Mouse (Mus musculus): ENCODE measurements around the gene Mkks. TPM values are rescaled to one million over a fixed set of nuclear protein-coding genes. Genes with fewer than 3 reads are reported as not detected.
"Not testable (repeated sequence)": the region's sequence is repeated elsewhere in the genome, so short reads cannot be mapped to it uniquely, and the experiment has no call there.

The Mkks gene
- polyA plus RNA-seq, 1 experiment from 2014 or later: 17.6 TPM

DNA sequence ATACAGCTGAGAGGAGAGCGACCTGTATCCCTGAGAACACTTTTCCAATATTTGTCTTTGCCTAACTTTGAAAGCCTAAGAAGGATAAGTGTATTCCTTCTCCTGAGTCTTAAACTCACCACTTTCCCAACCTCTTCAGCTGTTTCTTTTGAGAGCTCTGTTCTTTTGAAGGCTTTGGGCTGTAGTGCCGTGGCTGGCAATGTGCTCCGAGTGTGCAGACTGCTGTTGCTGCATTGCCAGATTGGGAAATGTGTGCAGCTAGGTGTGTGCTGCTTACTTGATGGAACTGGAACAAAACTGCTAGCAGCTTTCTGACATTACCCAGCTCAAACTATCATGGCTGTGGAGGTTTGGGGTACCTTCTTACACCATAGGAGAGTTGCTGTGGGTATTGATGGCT lies 21.8 kb upstream of the Mkks start:
- H3K27ac ChIP-seq (ENCODE audit: low read depth, low read length): no peak overlapping the region
- ATAC-seq (replicated peaks; ENCODE audit: insufficient number of reproducible peaks, low FRiP score, low TSS enrichment): no peak
- H3K9ac ChIP-seq (ENCODE audit: low read depth, low read length): no peak overlapping the region
- H3K4me1 ChIP-seq (ENCODE audit: control insufficient read depth, insufficient read depth, low read length): peaks cover 5% of the 10 kb centered on the region; the same call in 1 of the 2 replicates
- no peaks in the 10 kb centered on the region for H3K27me3 ChIP-seq (ENCODE audit: control insufficient read depth, insufficient read depth, low read length)
- WGBS (ENCODE audit: insufficient replicate concordance): 79% methylated on average over 3 of the region's 3 CpGs
- no peak overlapping the region for H3K4me3 ChIP-seq (ENCODE audit: low read depth, low read length)
- H3K9me3 ChIP-seq (replicated peaks; ENCODE audit: control insufficient read depth, low read length): no peaks in the 10 kb centered on the region
- H3K4me2 ChIP-seq: no peak overlapping the region
- no peaks in the 10 kb centered on the region for H3K36me3 ChIP-seq (ENCODE audit: control insufficient read depth, insufficient read depth, low read length)

DNA sequence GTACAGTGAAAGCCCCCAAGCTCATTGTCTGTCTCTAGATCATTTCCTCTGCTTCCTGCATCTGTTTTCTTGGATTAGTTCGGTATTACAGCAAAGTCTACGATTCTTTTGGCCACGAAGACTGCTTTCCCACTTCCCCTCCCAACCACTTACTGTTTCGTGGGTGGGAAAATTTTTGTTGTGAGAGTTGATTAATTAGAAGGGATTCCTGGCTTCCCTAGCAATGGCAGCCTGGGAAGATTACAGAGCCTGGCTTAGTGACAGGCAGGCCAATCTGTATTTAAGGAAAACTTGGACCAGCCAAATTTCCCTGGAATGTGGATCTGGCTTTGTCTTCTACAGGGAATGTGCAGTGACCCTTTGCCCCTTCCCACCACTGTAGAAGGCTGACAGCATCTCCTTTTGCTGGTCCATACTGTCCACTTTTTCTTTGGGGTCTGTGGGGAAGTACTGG lies 20.8 kb upstream of the Mkks start:
- no peaks in the 10 kb centered on the region for H3K36me3 ChIP-seq (ENCODE audit: control insufficient read depth, insufficient read depth, low read length)
- H3K4me1 ChIP-seq (ENCODE audit: control insufficient read depth, insufficient read depth, low read length): peaks cover 5% of the 10 kb centered on the region; the same call in 1 of the 2 replicates
- no peak for ATAC-seq (replicated peaks; ENCODE audit: insufficient number of reproducible peaks, low FRiP score, low TSS enrichment)
- no peaks in the 10 kb centered on the region for H3K9me3 ChIP-seq (replicated peaks; ENCODE audit: control insufficient read depth, low read length)
- H3K4me3 ChIP-seq (ENCODE audit: low read depth, low read length): no peak overlapping the region
- H3K27me3 ChIP-seq (ENCODE audit: control insufficient read depth, insufficient read depth, low read length): no peaks in the 10 kb centered on the region
- H3K27ac ChIP-seq (ENCODE audit: low read depth, low read length): no peak overlapping the region
- no peak overlapping the region for H3K9ac ChIP-seq (ENCODE audit: low read depth, low read length)
- H3K4me2 ChIP-seq: no peak overlapping the region
- WGBS (ENCODE audit: insufficient replicate concordance): 34% methylated on average over 4 of the region's 4 CpGs

DNA sequence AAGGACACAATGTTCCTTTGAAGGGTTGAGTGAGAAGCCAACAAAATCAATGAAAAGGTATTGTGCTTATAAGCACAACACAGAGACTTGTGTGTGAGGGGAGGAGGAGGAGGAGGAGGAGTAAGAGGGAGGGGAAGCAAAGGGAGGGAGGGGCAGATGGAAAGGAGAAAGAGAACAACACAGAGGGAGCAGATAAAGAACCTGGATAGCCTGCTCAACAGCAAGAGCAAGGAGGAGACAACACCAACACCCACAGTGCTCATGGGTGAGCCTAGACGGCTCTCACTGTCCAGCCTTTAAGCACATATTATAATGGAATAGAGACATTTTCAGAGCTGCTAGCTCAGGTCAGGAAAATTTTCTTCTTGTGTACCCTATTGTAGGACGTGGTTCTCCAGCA lies 18.1 kb upstream of the Mkks start:
- Histone ChIP-seq H3K4me1 (ENCODE audit: control insufficient read depth, insufficient read depth, low read length) (peaks cover 5% of the 10 kb centered on the region; the same call in 1 of the 2 replicates), H3K9me3 (replicated peaks; ENCODE audit: control insufficient read depth, low read length) (no peaks in the 10 kb centered on the region), H3K4me3 (ENCODE audit: low read depth, low read length) (no peak overlapping the region), H3K27me3 (ENCODE audit: control insufficient read depth, insufficient read depth, low read length) (no peaks in the 10 kb centered on the region), H3K27ac (ENCODE audit: low read depth, low read length) (no peak overlapping the region), H3K36me3 (ENCODE audit: control insufficient read depth, insufficient read depth, low read length) (peaks cover 3% of the 10 kb centered on the region; the same call in 1 of the 2 replicates), H3K9ac (ENCODE audit: low read depth, low read length) (no peak overlapping the region), H3K4me2 (no peak overlapping the region)
- no peak for ATAC-seq (replicated peaks; ENCODE audit: insufficient number of reproducible peaks, low FRiP score, low TSS enrichment)
- WGBS (ENCODE audit: insufficient replicate concordance): 62% methylated on average over 2 of the region's 2 CpGs

DNA sequence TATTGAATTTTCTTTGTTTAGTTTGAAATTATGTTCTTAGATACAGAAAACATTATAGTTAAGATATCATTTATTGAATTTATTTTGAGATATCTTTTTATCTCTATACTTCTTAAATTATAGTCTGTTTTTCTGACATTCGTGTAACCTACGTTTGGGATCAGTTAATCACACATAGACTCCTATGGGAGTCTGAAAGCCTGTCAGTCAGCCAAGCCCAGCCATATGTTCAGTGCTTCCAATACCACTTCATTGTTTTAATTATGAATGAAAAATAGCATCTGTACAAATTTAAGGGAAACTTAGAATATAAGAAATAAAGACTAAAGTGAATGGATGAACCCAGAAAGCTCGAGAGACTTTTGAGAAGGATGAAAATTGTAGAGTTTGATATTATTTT lies 17.4 kb upstream of the Mkks start:
- no peak for ATAC-seq (replicated peaks; ENCODE audit: insufficient number of reproducible peaks, low FRiP score, low TSS enrichment)

GRCm38 (mm10) chr2:136896131-136896530 lies 4.9 kb upstream of the Mkks start:
- Histone ChIP-seq H3K4me1 (ENCODE audit: control insufficient read depth, insufficient read depth, low read length) (no peaks in the 10 kb centered on the region; the same call in 1 of the 2 replicates), H3K9ac (ENCODE audit: low read depth, low read length) (no peak overlapping the region), H3K4me2 (no peak overlapping the region), H3K27ac (ENCODE audit: low read depth, low read length) (no peak overlapping the region), H3K4me3 (ENCODE audit: low read depth, low read length) (no peak overlapping the region), H3K9me3 (replicated peaks; ENCODE audit: control insufficient read depth, low read length) (no peaks in the 10 kb centered on the region), H3K36me3 (ENCODE audit: control insufficient read depth, insufficient read depth, low read length) (no peaks in the 10 kb centered on the region), H3K27me3 (ENCODE audit: control insufficient read depth, insufficient read depth, low read length) (no peaks in the 10 kb centered on the region)
- no peak for ATAC-seq (replicated peaks; ENCODE audit: insufficient number of reproducible peaks, low FRiP score, low TSS enrichment)
- 78% methylated on average over 2 of the region's 2 CpGs for WGBS (ENCODE audit: insufficient replicate concordance)

More for the DNA sequence above, 17.4 kb upstream of the Mkks start:
- H3K4me3 ChIP-seq (ENCODE audit: low read depth, low read length): no peak overlapping the region
- H3K4me2 ChIP-seq: no peak overlapping the region
- peaks cover 3% of the 10 kb centered on the region; the same call in 1 of the 2 replicates for H3K36me3 ChIP-seq (ENCODE audit: control insufficient read depth, insufficient read depth, low read length)
- no peaks in the 10 kb centered on the region for H3K9me3 ChIP-seq (replicated peaks; ENCODE audit: control insufficient read depth, low read length)
- no peaks in the 10 kb centered on the region for H3K27me3 ChIP-seq (ENCODE audit: control insufficient read depth, insufficient read depth, low read length)
- H3K9ac ChIP-seq (ENCODE audit: low read depth, low read length): no peak overlapping the region
- peaks cover 5% of the 10 kb centered on the region; the same call in 1 of the 2 replicates for H3K4me1 ChIP-seq (ENCODE audit: control insufficient read depth, insufficient read depth, low read length)
- 79% methylated on average over 3 of the region's 3 CpGs for WGBS (ENCODE audit: insufficient replicate concordance)
- H3K27ac ChIP-seq (ENCODE audit: low read depth, low read length): no peak overlapping the region

DNA sequence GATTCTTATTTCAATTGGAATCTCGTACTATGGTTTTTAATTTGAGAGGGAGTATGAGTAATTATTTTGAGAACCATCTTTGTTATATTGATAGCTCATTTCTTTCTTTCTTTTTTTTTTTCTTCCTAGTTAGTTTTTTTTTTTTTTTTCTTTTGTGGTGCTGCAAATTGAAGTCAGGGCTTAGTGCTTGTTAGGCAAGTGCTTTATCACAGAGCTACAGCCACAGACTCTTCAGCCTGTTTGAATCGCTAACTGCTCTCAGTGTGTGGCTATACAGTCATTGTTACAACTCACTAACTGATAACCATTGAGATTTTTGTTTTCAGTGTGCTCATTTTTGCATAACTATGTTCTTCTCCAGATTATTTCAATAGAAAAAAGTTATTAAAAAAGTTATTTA lies 3.3 kb upstream of the Mkks start:
- H3K9me3 ChIP-seq (replicated peaks; ENCODE audit: control insufficient read depth, low read length): no peaks in the 10 kb centered on the region
- H3K9ac ChIP-seq (ENCODE audit: low read depth, low read length): no peak overlapping the region
- no peak for ATAC-seq (replicated peaks; ENCODE audit: insufficient number of reproducible peaks, low FRiP score, low TSS enrichment)
- WGBS (ENCODE audit: insufficient replicate concordance): 78% methylated on average over 2 of the region's 2 CpGs
- H3K4me1 ChIP-seq (ENCODE audit: control insufficient read depth, insufficient read depth, low read length): no peaks in the 10 kb centered on the region; the same call in 1 of the 2 replicates
- H3K4me2 ChIP-seq: no peak overlapping the region
- H3K27me3 ChIP-seq (ENCODE audit: control insufficient read depth, insufficient read depth, low read length): no peaks in the 10 kb centered on the region
- no peaks in the 10 kb centered on the region for H3K36me3 ChIP-seq (ENCODE audit: control insufficient read depth, insufficient read depth, low read length)
- no peak overlapping the region for H3K4me3 ChIP-seq (ENCODE audit: low read depth, low read length)
- no peak overlapping the region for H3K27ac ChIP-seq (ENCODE audit: low read depth, low read length)

DNA sequence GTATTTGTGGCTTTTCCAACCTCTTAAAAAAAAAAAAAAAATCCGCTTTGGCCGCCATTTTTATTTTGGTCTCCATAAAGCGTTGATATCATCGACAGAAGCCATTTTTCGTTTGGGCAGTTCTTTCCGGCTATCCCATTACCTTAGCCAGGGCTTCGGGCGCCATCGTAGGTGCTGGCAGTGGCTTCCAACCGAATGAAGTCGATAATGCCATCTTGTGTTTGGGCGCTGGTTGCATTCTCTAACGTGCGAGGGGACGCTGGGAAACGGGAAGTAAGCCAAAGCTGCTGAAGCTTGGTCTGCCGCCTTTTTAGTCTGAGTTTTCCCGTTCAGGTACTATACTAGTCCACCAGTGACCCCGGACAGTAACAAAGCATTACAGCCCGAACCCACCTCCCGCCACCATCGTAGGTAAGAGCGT lies 772 bp upstream of the Mkks start:
- Histone ChIP-seq H3K4me2 (peak overlapping the region; percentile 64), H3K4me1 (ENCODE audit: control insufficient read depth, insufficient read depth, low read length) (no peaks in the 10 kb centered on the region; the same call in 1 of the 2 replicates), H3K4me3 (ENCODE audit: low read depth, low read length) (peak overlapping the region; percentile 82), H3K27ac (ENCODE audit: low read depth, low read length) (peak overlapping the region; percentile 62), H3K9ac (ENCODE audit: low read depth, low read length) (peak overlapping the region; percentile 65), H3K36me3 (ENCODE audit: control insufficient read depth, insufficient read depth, low read length) (no peaks in the 10 kb centered on the region), H3K9me3 (replicated peaks; ENCODE audit: control insufficient read depth, low read length) (no peaks in the 10 kb centered on the region), H3K27me3 (ENCODE audit: control insufficient read depth, insufficient read depth, low read length) (no peaks in the 10 kb centered on the region)
- under 1% methylated on average over 23 of the region's 23 CpGs for WGBS (ENCODE audit: insufficient replicate concordance)
- peak; percentile 81 for ATAC-seq (replicated peaks; ENCODE audit: insufficient number of reproducible peaks, low FRiP score, low TSS enrichment)

DNA sequence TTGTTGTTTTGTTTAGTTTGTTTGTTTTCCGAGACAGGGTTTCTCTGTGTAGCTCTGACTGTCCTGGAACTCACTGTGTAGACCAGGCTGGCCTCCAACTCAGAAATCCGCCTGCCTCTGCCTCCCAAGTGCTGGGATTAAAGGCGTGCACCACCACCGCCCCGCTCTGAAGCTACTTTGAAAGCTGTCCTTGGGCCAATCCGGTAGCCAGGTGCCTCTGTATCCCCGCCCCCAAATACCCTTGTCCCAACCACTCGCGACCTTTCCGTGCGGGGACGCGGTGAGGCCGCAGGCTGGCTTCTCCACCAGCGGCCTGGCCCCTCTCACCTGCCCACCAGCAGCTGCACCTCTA lies 497 bp downstream of the Mkks start:
- H3K27ac ChIP-seq (ENCODE audit: low read depth, low read length): peak overlapping the region; percentile 92
- H3K36me3 ChIP-seq (ENCODE audit: control insufficient read depth, insufficient read depth, low read length); H3K27me3 ChIP-seq (ENCODE audit: control insufficient read depth, insufficient read depth, low read length); H3K4me1 ChIP-seq (ENCODE audit: control insufficient read depth, insufficient read depth, low read length); H3K9me3 ChIP-seq (replicated peaks; ENCODE audit: control insufficient read depth, low read length): not testable (repeated sequence)
- H3K4me3 ChIP-seq (ENCODE audit: low read depth, low read length): peak overlapping the region; percentile 82
- peak; percentile 77 for ATAC-seq (replicated peaks; ENCODE audit: insufficient number of reproducible peaks, low FRiP score, low TSS enrichment)
- WGBS (ENCODE audit: insufficient replicate concordance): 4% methylated on average over 15 of the region's 15 CpGs
- H3K4me2 ChIP-seq: peak overlapping the region; percentile 60
- H3K9ac ChIP-seq (ENCODE audit: low read depth, low read length): peak overlapping the region; percentile 93

DNA sequence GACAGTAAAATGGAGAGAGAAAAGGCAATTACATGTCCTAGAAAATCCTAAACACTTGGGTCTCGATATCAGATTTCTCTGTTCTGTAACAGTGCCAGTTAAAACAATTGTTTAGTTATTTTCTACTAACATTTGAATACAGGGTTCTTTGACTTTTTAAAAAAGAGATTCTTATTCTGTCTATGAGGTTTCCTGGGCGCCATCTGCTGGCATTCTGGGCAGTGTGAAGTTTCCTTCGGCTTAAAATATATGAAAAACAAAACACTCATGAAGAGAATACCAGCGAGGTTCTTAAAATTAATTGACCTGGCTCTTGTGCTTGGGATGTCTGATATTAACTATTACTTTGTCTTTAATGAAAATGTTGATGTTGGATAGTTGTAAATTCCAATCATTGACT lies 4.3 kb downstream of the Mkks start:
- Histone ChIP-seq H3K36me3 (ENCODE audit: control insufficient read depth, insufficient read depth, low read length) (peaks cover 5% of the 10 kb centered on the region), H3K27me3 (ENCODE audit: control insufficient read depth, insufficient read depth, low read length) (no peaks in the 10 kb centered on the region), H3K9ac (ENCODE audit: low read depth, low read length) (no peak overlapping the region), H3K9me3 (replicated peaks; ENCODE audit: control insufficient read depth, low read length) (no peaks in the 10 kb centered on the region), H3K27ac (ENCODE audit: low read depth, low read length) (no peak overlapping the region), H3K4me3 (ENCODE audit: low read depth, low read length) (no peak overlapping the region), H3K4me1 (ENCODE audit: control insufficient read depth, insufficient read depth, low read length) (no peaks in the 10 kb centered on the region), H3K4me2 (no peak overlapping the region)
- ATAC-seq (replicated peaks; ENCODE audit: insufficient number of reproducible peaks, low FRiP score, low TSS enrichment): no peak
- WGBS (ENCODE audit: insufficient replicate concordance): 73% methylated on average over 4 of the region's 4 CpGs

All from heart, embryonic 11.5 days (tissue).